Mouse (Mus musculus) olfactory bulb, adult 2 months (tissue): ENCODE measurements around the gene Glis3.

Experiments
- CTCF ChIP-seq: fragments of 200-500 bp; IDR thresholded peaks from 2 replicates; pipeline ENCODE4 v1.5.1; 2012; ENCODE audit warnings: low read depth, mild to moderate bottlenecking, low read length, moderate library complexity; ENCODE audit not compliant: insufficient read depth
- POLR2A ChIP-seq: fragments of 200-500 bp; IDR thresholded peaks from 2 replicates; pipeline ENCODE4 v1.6.1; 2012; ENCODE audit warnings: mild to moderate bottlenecking, low read depth, low read length, moderate library complexity; ENCODE audit not compliant: insufficient read depth

GRCm38 (mm10) chr19:28395584-28395861 lies 284.4 kb downstream of the Glis3 start:
- TF ChIP-seq CTCF (no peak), POLR2A (no peak)
